Mouse (Mus musculus): ENCODE measurements around the gene Slc30a4. TPM values are rescaled to one million over a fixed set of nuclear protein-coding genes. Genes with fewer than 3 reads are reported as not detected.

Slc30a4 gene
- polyA plus RNA-seq (2016; fragmentation: Nextera tagmentation; extraction: Ambion mirVana), result 4.4 and 5.0 TPM in 2 replicates

GRCm38 (mm10) chr2:122702181-122703036 lies at the start of gene Slc30a4:
Gene Slc30a4, minus strand, starts transcription at chr2:122702663.
- peak; percentile 88 for DNase-seq (ENCODE audit: low spot score)
- Histone ChIP-seq H3K36me3 (replicated peaks) (no peaks in the 10 kb centered on the region), H3K27ac (replicated peaks) (peak within 1 kb of the TSS; percentile 87), H3K27me3 (replicated peaks; ENCODE audit: low read depth, poor library complexity, severe bottlenecking) (peaks cover 31% of the 10 kb centered on the region), H3K4me1 (peaks cover 9% of the 10 kb centered on the region; the same call in 1 of the 2 replicates), H3K4me3 (peak within 1 kb of the TSS; percentile 79), H3K9me3 (no peaks in the 10 kb centered on the region)
- WGBS, result under 1% methylated on average over 111 of the region's 111 CpGs

GRCm38 (mm10) chr2:122746461-122746860 lies 44.0 kb upstream of the Slc30a4 start:
- DNase-seq (ENCODE audit: low spot score), result no peak
- 89% methylated on average over 9 of the region's 9 CpGs for WGBS
- no peak overlapping the region for H3K4me3 ChIP-seq
- no peaks in the 10 kb centered on the region for H3K4me1 ChIP-seq
- no peaks in the 10 kb centered on the region for H3K27me3 ChIP-seq (replicated peaks; ENCODE audit: low read depth, poor library complexity, severe bottlenecking)
- H3K36me3 ChIP-seq (replicated peaks), result peaks cover 54% of the 10 kb centered on the region
- no peaks in the 10 kb centered on the region for H3K9me3 ChIP-seq
- H3K27ac ChIP-seq (replicated peaks), result no peak overlapping the region

- peaks cover 9% of the 10 kb centered on the region for H3K36me3 ChIP-seq (replicated peaks)
- H3K4me3 ChIP-seq, result peak overlapping the region; percentile 90
- no peaks in the 10 kb centered on the region for H3K9me3 ChIP-seq
- DNase-seq (ENCODE audit: low spot score), result no peak
- peak overlapping the region; percentile 95 for H3K27ac ChIP-seq (replicated peaks)
- H3K27me3 ChIP-seq (replicated peaks; ENCODE audit: low read depth, poor library complexity, severe bottlenecking), result peaks cover 12% of the 10 kb centered on the region; the same call in 1 of the 2 replicates
- WGBS, result 32% methylated on average over 7 of the region's 7 CpGs
- H3K4me1 ChIP-seq, result peaks cover 12% of the 10 kb centered on the region
These were observed 36.6 kb upstream of the Slc30a4 start for GRCm38 (mm10) chr2:122739023-122739422.

- DNase-seq (ENCODE audit: low spot score), result peak; percentile 92
- Histone ChIP-seq H3K27ac (replicated peaks) (peak within 1 kb of the TSS; percentile 95), H3K27me3 (replicated peaks; ENCODE audit: low read depth, poor library complexity, severe bottlenecking) (peaks cover 12% of the 10 kb centered on the region; the same call in 1 of the 2 replicates), H3K4me3 (peak within 1 kb of the TSS; percentile 90), H3K9me3 (no peaks in the 10 kb centered on the region), H3K36me3 (replicated peaks) (peaks cover 4% of the 10 kb centered on the region; the same call in 1 of the 2 replicates), H3K4me1 (peaks cover 12% of the 10 kb centered on the region)
- WGBS, result under 1% methylated on average over 59 of the region's 59 CpGs
These were observed 35.7 kb upstream of the Slc30a4 start, which contains the start of gene Bloc1s6 for GRCm38 (mm10) chr2:122737894-122738830. Gene Bloc1s6, plus strand, starts transcription at chr2:122738503.

- Histone ChIP-seq H3K36me3 (replicated peaks) (no peaks in the 10 kb centered on the region), H3K27ac (replicated peaks) (no peak overlapping the region), H3K27me3 (replicated peaks; ENCODE audit: low read depth, poor library complexity, severe bottlenecking) (peaks cover 12% of the 10 kb centered on the region; the same call in 1 of the 2 replicates), H3K9me3 (no peaks in the 10 kb centered on the region), H3K4me3 (no peak overlapping the region), H3K4me1 (no peaks in the 10 kb centered on the region)
- no peak for DNase-seq (ENCODE audit: low spot score)
- 69% methylated on average over 2 of the region's 2 CpGs for WGBS
These were observed 29.0 kb upstream of the Slc30a4 start for GRCm38 (mm10) chr2:122731456-122731855.

- Histone ChIP-seq H3K4me1 (no peaks in the 10 kb centered on the region), H3K36me3 (replicated peaks) (no peaks in the 10 kb centered on the region), H3K9me3 (no peaks in the 10 kb centered on the region), H3K4me3 (no peak overlapping the region), H3K27me3 (replicated peaks; ENCODE audit: low read depth, poor library complexity, severe bottlenecking) (no peaks in the 10 kb centered on the region), H3K27ac (replicated peaks) (no peak overlapping the region)
- 57% methylated on average over 10 of the region's 10 CpGs for WGBS
- peak; percentile 44 for DNase-seq (ENCODE audit: low spot score)
These were observed 23.1 kb upstream of the Slc30a4 start for GRCm38 (mm10) chr2:122725604-122726003.

- Histone ChIP-seq H3K9me3 (no peaks in the 10 kb centered on the region), H3K4me3 (no peak overlapping the region), H3K27me3 (replicated peaks; ENCODE audit: low read depth, poor library complexity, severe bottlenecking) (no peaks in the 10 kb centered on the region), H3K36me3 (replicated peaks) (no peaks in the 10 kb centered on the region), H3K27ac (replicated peaks) (no peak overlapping the region), H3K4me1 (no peaks in the 10 kb centered on the region)
- 75% methylated on average over 3 of the region's 3 CpGs for WGBS
- DNase-seq (ENCODE audit: low spot score), result no peak
These were observed 18.1 kb upstream of the Slc30a4 start for GRCm38 (mm10) chr2:122720564-122720963.

- 67% methylated on average over 1 of the region's 1 CpGs for WGBS
- Histone ChIP-seq H3K27me3 (replicated peaks; ENCODE audit: low read depth, poor library complexity, severe bottlenecking) (no peaks in the 10 kb centered on the region), H3K4me3 (no peak overlapping the region), H3K9me3 (no peaks in the 10 kb centered on the region), H3K36me3 (replicated peaks) (no peaks in the 10 kb centered on the region), H3K27ac (replicated peaks) (no peak overlapping the region), H3K4me1 (no peaks in the 10 kb centered on the region)
- no peak for DNase-seq (ENCODE audit: low spot score)
These were observed 16.8 kb upstream of the Slc30a4 start for GRCm38 (mm10) chr2:122719232-122719631.

- 85% methylated on average over 3 of the region's 3 CpGs for WGBS
- no peak overlapping the region for H3K27ac ChIP-seq (replicated peaks)
- DNase-seq (ENCODE audit: low spot score), result no peak
- no peaks in the 10 kb centered on the region for H3K4me1 ChIP-seq
- H3K9me3 ChIP-seq, result no peaks in the 10 kb centered on the region
- no peaks in the 10 kb centered on the region for H3K27me3 ChIP-seq (replicated peaks; ENCODE audit: low read depth, poor library complexity, severe bottlenecking)
- H3K36me3 ChIP-seq (replicated peaks), result no peaks in the 10 kb centered on the region
- no peak overlapping the region for H3K4me3 ChIP-seq
These were observed 13.9 kb upstream of the Slc30a4 start for GRCm38 (mm10) chr2:122716301-122716842.

- no peak overlapping the region for H3K4me3 ChIP-seq
- 72% methylated on average over 5 of the region's 5 CpGs for WGBS
- H3K4me1 ChIP-seq, result no peaks in the 10 kb centered on the region
- H3K36me3 ChIP-seq (replicated peaks), result no peaks in the 10 kb centered on the region
- no peaks in the 10 kb centered on the region for H3K27me3 ChIP-seq (replicated peaks; ENCODE audit: low read depth, poor library complexity, severe bottlenecking)
- no peaks in the 10 kb centered on the region for H3K9me3 ChIP-seq
- H3K27ac ChIP-seq (replicated peaks), result no peak overlapping the region
- no peak for DNase-seq (ENCODE audit: low spot score)
These were observed 12.8 kb upstream of the Slc30a4 start for GRCm38 (mm10) chr2:122715148-122715692.

GRCm38 (mm10) chr2:122712848-122713247 lies 10.4 kb upstream of the Slc30a4 start:
- no peak for DNase-seq (ENCODE audit: low spot score)
- Histone ChIP-seq H3K27ac (replicated peaks) (no peak overlapping the region), H3K4me1 (no peaks in the 10 kb centered on the region), H3K36me3 (replicated peaks) (no peaks in the 10 kb centered on the region), H3K27me3 (replicated peaks; ENCODE audit: low read depth, poor library complexity, severe bottlenecking) (no peaks in the 10 kb centered on the region), H3K9me3 (no peaks in the 10 kb centered on the region), H3K4me3 (no peak overlapping the region)
- 84% methylated on average over 2 of the region's 2 CpGs for WGBS

- H3K36me3 ChIP-seq (replicated peaks), result no peaks in the 10 kb centered on the region
- 80% methylated on average over 3 of the region's 3 CpGs for WGBS
- no peak for DNase-seq (ENCODE audit: low spot score)
These were observed 9.4 kb upstream of the Slc30a4 start for GRCm38 (mm10) chr2:122711911-122712310.

More at GRCm38 (mm10) chr2:122711911-122712310, 9.4 kb upstream of the Slc30a4 start:
- no peaks in the 10 kb centered on the region for H3K9me3 ChIP-seq
- no peak overlapping the region for H3K4me3 ChIP-seq
- H3K4me1 ChIP-seq, result no peaks in the 10 kb centered on the region
- H3K27me3 ChIP-seq (replicated peaks; ENCODE audit: low read depth, poor library complexity, severe bottlenecking), result no peaks in the 10 kb centered on the region
- no peak overlapping the region for H3K27ac ChIP-seq (replicated peaks)

Data from embryonic facial prominence, embryonic 10.5 days (tissue).